Mouse (Mus musculus) fibroblast of lung, adult 2 months (primary cell): ENCODE results near the gene Rtkn2.
"Not testable (repeated sequence)": the region's sequence is repeated elsewhere in the genome, so short reads cannot be mapped to it uniquely, and the experiment has no call there.

ENCODE experiments used
- DNase-seq: peaks from one replicate; pipeline ENCODE4 v3.0.0-alpha.2; 2011; ENCODE audit warnings: low read depth

Rtkn2 gene

DNA sequence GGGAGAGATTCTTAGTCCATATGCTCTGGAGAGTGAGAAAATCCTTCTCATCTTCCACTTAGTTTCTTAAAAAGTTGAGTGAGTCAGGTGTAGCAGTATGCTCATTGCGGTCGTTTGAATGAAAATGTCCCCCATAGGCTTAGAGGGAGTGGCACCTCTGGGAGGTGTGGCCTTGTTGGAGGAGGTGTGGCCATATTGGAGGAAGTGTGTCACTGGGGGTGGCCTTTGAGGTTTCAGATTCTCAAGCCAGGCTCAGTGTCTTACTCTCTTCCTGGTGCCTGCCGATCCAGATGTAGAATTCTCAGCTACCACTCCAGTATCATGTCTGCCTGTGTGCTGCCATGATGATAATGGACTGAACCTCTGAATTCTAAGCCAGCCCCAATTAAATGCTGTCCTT, 99.3 kb downstream of the Rtkn2 start:
- DNase-seq: no peak

DNA sequence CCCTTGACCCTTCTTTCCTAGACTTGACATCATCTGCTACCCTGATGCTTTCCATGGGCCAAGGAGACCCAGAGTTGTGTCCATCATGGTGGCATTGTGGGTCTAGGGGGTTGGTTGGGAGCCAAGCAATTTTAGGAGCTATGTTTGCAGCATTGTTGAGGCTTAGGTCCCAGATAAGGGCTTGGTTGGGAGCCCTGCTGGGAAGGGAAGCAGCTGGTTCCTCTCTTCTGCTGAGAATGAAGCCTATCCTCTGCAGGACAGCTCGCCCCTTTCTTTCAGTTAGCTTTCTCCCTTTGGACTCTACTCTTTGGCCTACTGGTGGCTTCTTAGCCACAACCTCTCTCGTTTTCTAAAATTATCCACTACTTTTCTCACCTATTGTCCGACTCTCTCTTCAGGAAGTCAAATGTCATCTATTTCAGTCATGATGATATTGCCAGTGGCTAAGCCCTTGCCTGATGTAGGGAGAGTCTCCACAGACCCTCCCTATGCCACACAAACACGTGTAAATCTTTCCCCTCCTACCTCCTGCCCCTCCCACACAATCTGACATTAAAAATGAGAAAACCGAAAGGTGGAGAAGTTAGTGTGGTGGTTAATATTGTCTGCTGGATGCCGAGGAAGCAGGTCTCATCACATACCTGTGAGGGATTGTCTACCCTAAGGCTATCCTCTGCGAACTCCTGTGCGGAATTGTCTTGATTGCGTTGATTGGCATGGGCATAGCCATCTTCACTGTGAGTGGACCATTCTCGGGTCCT, 100.7 kb downstream of the Rtkn2 start:
- DNase-seq: no peak

DNA sequence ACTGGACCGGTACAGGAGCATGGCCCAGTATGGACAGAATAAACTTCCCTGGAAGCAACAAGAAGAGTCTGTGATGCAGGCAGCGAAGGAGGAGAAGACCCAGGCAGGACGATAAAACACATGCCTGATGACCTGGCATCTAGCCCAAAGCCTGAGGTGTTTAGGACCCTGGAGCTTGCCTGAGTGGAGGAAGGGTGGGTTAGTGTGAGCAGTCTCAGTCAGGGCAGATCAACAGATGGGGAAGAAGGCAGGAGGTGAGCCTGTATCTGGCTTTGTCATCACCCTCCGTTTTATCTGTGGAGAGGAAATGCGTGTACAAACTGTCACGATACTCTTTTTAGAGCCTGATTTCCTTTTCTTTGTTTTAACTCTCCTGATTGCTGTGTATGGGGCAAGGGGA, 102.3 kb downstream of the Rtkn2 start:
- DNase-seq: no peak

DNA sequence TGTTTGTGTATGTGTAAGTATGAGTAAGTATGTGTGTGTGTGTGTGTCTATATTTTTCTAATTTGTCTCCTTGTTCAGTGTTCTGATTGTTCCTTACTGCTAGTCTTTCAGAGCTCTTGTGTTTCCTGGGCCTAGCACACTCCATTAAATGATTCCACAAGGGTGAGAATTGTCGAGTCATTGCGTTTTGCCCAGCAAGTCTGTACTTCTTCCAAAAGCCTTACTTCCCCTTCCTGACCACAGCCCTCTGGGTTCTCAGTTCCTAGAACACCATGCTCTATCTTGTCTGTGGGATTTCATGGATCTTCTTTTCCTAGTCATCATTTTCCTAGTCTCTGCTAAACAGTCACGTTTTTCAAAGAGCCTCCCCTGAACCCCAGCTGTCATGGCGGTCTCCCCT, 106.2 kb downstream of the Rtkn2 start:
- no peak for DNase-seq

DNA sequence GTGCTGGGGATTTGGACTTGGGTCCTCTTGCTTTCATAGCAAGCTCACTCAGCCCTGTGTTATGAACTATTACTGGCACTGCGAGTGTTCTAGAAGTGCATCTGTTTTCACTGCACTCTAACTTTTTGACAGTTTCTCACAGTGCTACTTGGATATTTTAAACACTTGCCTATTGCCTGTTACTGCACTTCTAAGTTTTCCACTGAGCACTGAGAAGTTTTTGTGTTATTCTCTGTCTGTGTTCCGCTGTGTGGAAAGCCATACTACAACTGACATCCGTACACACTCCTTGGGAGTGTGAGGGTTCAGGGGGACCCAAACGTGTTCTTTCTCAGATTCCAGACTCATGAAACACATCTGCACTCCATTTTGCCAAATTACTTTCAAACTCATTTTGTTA, 107.6 kb downstream of the Rtkn2 start:
- DNase-seq: peak; percentile 69

DNA sequence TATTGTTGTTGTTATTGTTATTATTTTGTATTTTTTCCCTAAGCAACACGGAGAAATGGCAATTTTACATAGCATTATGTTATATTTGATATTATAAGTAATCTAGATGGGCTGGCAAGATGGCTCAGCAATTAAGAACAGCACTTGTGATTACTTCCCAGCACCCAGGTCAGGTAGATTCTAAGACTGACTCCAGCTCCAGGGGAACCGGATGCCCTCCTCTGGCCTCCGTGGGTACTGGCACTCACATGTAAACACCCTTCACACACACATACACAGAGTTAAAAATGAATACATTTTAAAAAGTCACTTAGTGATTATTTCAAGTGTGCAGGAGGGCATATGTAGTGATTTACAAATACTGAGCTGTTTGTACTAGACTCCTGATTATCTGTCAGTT, 108.4 kb downstream of the Rtkn2 start:
- no peak for DNase-seq

DNA sequence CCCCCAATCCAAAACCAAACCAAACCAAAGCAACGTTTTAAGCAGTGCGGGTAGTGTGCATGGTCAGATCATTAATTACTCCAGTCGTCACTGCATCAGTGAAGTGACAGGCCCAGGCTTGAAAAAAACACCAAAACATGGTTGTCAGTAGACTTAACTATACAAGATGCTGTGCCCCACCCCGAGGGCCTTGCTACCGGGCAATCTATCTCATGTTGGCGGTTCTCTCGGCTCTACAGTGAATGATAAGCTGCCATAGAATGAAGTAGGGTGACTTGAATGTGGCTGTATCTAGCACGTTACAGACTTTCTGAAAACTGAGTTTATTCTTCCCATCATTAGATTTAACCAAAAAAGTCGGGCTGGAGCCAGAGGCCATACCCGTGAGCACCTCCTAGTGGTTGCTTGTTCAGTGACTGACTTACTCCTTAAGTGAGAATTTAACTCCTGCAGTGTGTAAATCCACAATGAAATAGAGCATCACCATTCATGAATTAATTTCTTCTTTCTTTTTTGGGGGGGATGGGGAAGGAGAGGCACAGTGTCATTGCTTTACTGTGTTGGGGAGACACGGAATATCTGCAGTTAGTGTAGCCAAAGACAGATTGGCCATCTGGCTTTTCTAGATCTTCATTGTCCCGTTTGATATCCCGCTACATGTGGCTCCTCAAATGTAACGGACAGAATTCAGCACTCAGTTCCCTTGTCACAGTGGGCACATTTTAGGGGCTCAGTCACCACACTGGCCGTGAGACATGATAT, 110.2 kb downstream of the Rtkn2 start:
- DNase-seq: no peak

DNA sequence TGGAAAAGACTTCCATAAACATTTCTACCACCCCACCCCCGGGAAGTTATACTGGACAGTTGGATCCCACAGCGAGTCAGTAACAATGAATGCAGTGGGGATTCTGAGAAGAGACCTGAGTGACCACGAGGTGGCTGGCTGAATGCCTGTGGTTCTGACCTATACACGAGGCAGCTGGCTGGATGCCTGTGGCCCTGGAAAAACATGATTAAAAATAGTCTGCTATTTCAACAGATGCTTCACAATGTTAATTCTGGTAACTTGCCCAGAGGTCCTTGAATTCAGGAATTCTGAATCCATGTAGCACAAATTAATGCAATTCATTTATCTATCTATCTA, 110.8 kb downstream of the Rtkn2 start:
- peak; percentile 88 for DNase-seq

DNA sequence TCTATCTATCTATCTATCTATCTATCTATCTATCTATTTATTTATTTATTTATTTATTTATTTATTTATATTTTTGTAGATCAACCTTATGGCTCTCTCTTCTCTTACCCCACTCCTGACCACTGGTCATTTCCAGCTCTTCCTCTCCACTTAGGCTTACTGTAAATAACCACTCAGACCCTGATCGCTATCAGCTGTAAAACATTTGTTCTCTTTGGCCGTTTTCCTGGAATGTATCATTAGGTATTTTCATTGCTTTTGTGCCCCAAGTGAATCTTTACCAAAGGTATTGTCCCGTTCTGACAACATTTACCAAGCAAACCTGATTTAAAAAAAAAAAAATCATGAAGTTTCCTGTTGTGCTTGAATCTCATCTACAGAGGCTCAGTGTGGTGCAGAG, 111.2 kb downstream of the Rtkn2 start:
- DNase-seq: no peak

DNA sequence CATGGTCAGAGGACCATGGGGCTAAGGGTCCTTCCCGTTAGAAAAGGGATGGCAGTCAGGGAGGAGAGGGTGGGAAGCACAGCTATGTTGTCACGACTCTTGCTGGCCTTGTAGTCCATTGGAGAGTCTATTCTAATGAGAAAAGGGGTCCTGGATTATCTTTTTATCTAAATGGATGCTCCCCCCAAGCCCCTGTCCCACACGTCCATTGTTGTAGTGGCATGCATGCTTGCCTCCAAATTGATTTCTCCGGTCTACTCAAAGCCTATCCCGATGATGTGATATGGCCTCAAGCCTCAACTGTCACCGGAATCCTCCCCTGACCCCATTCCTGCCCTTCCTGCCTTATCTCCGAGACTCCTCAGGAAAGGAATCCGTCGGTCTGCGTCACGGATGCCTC, 111.6 kb downstream of the Rtkn2 start:
- no peak for DNase-seq

DNA sequence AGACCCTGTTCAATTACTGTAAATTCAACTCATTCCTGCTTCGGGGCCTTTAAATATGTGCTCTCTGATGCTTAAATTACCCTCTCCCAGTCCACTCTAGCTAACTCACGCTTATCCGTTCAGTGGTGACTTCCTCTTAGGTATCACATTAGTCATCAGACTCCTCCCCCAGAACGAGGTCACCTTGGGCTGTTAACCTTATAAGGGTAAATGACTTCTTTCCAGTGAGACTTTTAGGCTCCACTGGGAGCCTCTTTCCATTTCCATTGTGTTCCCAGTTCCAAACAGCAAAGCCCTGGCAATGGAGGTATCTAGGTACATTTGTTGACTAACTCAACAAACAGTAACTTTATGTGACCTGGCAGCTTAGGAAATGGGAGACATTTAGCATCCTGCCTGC, 112.5 kb downstream of the Rtkn2 start:
- no peak for DNase-seq

DNA sequence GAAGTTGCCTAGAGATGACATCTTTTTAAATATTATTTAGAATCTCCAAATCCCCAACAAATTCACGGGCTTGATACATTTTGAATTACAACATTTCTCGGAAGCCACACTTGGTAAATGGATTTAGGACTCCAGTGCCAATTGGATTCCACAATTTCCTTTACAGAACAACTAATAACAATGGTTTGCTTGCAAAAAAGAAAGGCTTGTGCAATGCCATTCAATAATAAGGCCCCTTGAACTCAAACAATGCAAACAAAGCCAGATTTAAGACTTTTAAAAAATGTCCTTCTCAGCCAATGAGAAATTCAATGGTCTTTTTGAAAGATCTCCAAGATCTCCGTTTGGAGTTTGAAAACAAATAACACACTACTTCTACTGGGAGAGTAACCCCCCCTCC, 114.1 kb downstream of the Rtkn2 start:
- DNase-seq: no peak

DNA sequence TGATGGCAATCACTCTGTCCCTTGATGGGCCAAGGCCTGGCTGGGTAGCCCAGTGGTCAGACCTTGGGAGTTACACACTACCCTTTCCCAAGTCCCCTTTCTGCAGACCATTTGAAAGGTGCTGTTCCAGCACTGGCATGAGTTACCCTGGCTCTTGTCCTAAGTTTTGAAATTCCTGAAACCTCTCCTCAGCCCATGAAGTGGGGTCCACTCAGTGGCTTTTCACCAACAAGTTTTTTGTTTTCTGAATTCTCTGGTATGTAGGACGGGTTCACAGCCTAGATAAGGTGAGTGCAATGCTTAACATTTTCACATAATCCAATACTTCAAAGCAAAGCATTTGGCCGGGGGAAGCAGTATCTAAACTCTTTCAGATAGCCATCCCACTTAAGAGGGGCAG, 115.8 kb downstream of the Rtkn2 start:
- no peak for DNase-seq

DNA sequence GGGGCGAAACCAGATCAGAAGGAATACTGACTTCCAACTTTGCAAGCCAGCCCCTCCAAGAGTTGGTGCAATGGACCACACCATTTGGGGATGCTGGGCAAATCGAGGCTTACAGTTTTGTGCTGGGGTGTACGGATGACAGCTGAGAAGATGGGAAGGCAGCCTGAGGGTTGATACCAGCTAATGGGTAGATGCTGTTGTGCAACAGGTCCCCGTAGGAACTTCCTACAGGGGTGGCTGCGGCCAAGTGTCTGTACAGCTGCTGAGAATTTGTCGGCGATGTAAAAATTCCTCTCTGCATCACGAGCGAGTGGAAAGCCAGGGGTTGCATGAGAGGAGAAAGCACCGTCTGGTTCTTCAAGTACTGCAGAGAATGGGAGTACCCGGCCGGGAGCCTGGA, 117.0 kb downstream of the Rtkn2 start:
- no peak for DNase-seq

DNA sequence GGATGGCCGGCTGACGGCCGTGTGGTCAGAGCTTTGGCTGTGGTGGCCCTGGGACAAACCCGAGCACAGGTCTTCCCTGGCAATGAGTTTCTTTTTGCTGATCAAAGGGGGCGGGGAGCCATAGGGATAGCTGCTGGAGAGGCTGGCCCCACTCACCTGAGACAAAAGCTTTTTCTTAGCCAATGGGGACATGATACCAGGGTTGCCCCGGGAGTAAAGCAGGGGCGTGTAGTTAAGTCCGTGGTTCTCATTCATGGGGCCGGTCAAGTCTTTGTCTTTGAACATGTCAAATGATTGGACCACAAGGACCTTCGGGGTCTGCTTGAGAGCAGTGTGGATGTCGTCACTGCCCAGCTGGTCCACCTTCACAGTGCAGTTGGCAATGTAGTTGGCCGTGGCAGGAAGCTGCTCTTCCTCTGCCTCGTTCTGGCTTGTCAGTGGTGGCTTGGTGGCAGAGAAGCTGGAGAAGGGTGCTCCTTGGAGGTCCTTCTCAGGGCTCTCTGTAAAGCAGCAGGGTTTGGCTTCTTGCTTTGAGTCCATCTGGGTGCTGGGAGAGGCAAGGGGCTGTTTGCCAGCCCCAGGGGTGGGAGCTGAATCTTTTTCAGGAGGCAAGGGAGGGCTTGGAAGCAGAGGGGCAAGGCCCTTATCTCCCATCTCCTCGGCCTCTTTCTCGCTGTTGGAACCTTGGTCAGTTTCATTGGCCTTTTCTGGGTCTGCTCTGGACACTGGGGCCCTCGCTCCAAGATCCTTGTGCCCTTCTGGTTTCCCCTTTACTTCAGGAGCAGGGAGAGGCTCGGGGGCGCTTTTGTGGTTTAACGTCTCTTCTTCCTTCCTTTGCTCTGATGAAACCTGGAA, 118.7 kb downstream of the Rtkn2 start:
- DNase-seq: no peak

DNA sequence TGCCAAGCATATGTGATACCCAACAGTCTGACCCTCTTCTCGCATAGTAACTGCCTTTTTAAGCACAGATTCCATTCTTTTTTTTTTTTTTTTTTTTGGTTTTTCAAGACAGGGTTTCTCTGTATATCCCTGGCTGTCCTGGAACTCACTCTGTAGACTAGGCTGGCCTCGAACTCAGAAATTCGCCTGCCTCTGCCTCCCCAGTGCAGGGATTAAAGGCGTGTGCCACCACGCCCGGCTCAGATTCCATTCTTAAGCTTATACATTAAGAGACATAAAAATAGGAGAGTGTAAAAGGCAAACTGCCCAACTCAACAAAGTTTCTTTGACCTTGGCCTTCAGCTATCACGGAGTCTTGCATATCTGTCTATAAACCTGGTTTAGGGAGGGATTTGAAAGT, 120.4 kb downstream of the Rtkn2 start:
- DNase-seq: not testable (repeated sequence)

DNA sequence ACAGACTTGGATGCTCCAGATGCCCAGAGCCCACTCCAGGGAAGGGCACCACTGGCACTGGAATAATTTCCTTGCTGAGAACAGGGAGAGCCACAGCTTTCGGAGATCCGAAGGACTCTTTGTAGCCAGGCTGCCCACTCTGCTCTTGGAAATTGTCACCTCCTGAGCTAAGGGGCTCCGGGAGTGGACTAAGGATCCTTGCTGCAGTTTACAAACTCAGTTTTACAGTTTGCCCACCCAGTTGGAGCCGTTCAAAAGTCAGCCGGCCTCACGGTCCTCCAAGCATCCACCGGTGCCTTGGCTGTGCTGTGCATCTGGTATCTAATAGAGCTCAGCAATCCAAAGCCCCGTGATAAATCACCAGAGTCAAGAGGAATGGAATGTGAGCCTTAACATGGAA, 121.1 kb downstream of the Rtkn2 start:
- DNase-seq: no peak

DNA sequence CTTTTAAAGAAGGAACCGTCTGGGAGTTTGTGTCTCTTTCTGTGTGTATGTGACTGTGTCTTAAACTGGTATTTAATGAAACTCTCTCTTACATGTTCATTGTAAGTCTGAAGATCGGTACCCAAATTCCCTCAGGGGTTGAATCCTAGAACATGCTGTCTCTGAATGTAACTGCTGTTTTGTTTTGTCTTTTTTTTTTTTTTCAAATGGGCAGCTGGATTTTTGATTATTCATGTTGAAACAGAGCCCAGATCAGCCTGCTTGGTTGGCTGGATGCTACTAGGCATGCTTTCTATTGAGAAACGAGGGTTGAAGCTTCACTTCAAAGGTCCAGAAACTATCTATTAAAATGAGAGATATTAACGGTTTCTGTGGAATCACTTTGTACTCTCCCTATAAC, 121.9 kb downstream of the Rtkn2 start:
- no peak for DNase-seq

DNA sequence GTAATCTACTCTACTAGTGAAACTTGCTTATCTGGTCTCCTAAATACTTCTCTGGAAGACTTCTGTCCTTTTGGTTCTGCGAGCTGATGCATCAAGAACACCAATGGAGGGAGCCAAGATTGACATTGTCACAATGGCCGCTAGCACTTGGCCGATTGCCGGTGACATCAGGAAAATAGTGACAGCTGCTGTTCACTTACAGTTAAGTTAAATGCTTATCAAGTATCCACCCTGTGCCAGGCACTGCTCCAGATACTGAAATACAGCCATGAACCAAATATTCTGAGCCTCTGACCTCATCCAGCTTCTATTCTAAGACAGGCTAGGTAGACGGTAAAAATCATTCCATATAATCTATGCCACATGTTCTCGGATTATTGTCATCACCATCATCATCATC, 123.2 kb downstream of the Rtkn2 start:
- no peak for DNase-seq

DNA sequence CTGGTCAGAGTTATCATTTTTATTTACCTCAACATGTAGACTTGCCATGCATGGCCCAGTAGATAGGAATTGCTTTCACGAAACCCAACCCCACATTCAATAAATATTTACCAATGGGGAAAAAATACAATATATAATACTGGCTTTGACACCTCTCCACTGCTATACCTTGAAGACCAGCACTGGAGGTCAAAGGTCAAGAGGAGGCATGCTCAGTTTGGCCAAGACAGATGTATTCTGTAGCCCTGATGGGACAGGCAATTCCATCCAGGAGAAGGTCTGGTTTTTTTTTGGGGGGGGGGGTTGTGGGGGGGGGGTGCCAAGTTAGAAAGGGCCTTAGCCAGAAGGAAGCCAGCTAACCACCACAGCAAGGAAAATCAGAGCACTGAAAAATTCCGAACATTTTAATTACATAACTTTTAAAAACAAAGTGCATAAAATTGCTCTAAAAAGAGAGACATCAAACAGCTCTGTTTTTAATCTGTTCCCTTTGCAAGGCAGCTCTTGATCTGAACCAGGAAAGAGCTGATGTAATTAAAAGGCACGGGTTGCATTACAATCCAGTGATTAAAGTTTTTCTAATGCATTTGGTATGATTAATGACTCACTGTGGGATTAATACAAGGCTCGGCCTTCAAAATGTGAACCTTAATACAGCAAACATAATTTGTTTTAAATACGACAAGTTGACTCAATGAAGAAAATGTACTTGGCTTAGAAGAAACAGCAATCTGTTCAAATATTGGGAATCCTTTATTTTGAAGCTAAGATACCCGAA, 123.9 kb downstream of the Rtkn2 start:
- no peak for DNase-seq

DNA sequence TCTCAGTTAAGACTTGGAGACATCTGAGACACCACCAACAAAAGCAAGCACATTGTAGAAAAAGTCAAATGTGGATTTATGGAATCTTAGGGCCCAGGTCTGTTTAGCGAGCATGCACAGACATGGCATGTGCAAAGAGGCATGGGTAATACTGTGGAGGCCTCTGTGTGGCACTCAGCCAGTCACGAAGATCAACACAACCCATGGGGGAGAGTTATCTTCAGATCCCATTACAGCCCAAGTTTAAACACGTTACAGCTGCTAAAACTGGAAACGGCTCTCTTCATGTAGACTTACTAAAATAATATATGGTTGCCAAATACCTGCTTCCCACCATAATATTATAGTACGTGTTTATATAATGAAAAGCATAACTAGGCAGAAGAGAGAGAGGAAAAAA, 124.6 kb downstream of the Rtkn2 start:
- DNase-seq: no peak

DNA sequence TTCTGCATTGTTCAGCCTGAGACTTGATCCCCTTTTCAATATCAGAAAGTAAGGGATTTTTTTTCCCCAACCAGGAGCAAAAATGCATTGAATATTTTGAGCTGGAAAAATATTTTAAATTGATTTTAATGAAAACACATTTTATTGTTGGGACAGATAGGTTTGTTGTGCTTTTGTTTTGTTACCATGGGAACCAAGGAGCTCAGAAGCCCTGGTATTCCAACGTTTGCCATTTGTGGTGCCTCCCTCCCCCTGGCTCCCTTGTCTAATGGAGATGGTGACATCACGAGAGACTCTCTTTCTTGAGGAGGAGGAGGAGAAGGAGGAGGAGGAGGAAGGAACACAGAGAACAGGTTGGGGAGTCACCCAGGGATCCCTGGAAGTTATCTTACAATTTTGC, 125.1 kb downstream of the Rtkn2 start:
- DNase-seq: no peak
